Mouse (Mus musculus) cerebellum, adult 2 months (tissue): ENCODE measurements at regions not wholly inside any gene's neighbourhood (a gene's known extent, or its start where the extent isn't known, plus 50 kb on each side); places are given as distances from the start of the nearest gene placed in this dataset.

Experiments
- CTCF ChIP-seq: fragments of 200-500 bp; IDR thresholded peaks from 2 replicates; pipeline ENCODE4 v1.5.1; 2011; ENCODE audit warnings: low read depth, mild to moderate bottlenecking, control low read depth, low read length, moderate library complexity, borderline replicate concordance; ENCODE audit not compliant: insufficient read depth
- POLR2A ChIP-seq: fragments of 200-500 bp; IDR thresholded peaks from 2 replicates; pipeline ENCODE4 v1.6.1; 2011; ENCODE audit warnings: low read length, control low read depth, borderline replicate concordance; ENCODE audit not compliant: insufficient read depth

DNA sequence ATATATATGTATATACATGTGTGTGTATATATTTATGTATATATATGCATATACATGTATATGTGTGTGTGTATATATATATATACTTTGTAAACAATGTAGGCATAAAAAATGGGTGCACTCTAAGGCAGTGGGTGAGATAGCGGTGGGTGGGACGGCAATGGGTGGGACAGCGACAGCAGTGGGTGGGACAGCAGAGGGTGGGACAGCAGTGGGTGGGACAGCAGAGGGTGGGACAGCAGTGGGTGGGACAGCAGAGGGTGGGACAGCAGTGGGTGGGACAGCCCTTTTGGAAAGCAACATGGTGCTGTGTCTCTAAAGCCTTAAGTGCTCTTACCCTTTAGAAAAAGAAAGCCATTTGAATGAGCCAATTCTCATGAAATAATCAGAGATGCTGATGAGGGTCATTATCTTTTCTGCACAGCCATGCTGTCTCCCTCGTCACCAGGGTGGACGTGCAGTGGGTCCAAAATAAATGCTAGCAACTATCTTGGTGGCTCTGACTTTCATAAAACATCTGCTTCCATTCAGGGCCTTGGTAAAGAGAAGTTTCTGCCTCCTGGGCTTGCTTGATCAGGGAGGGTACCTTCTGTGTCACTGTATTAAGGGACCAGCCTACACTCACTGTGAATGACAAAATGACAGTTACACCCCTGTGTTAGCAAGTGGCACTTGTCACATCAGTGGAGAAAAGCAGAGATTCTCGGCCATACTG, 119.3 kb upstream of the Slc44a1 start:
- TF ChIP-seq CTCF (no peak), POLR2A (no peak)
